Mouse (Mus musculus) stomach, postnatal 0 days (tissue): Measurements from ENCODE around the gene Myo3b.

Source experiments
- CTCF ChIP-seq: IDR thresholded peaks from 2 replicates; pipeline ENCODE4 v1.5.1; 2016; ENCODE audit warnings: antibody characterized with exemption, low read depth, mild to moderate bottlenecking, moderate library complexity
- EP300 ChIP-seq: optimal IDR thresholded peaks from 2 replicates; pipeline ENCODE3; 2016; ENCODE audit warnings: antibody characterized with exemption

- TF ChIP-seq EP300, result no peak
- peak; percentile 68 for TF ChIP-seq CTCF
Measured at GRCm38 (mm10) chr2:70278425-70279277, 239.7 kb downstream of the Myo3b start.
